Mouse (Mus musculus) CH12.LX (cell line): Measurements from ENCODE around the gene Ttyh2. TPM values are rescaled to one million over a fixed set of nuclear protein-coding genes. Genes with fewer than 3 reads are reported as not detected.
A peak's percentile ranks its signal among the peaks of the same experiment; 100 is the strongest.

Source experiments
- DNase-seq: peaks from one replicate; pipeline ENCODE4 v3.0.0-alpha.2; 2013; ENCODE audit errors: extremely low read depth
- H3K27ac ChIP-seq: 2 replicates; pipeline ENCODE4 v1.5.1; 2012; ENCODE audit warnings: low read depth, mild to moderate bottlenecking, control low read depth, moderate library complexity; ENCODE audit not compliant: insufficient read depth
- H3K27me3 ChIP-seq: replicated peaks from 2 replicates; pipeline ENCODE3; 2012; ENCODE audit warnings: inconsistent platforms
- H3K36me3 ChIP-seq, 2 experiments: replicated peaks in 1 of 2; 2 replicates each; pipeline versions ENCODE3 to v1.6.1; 2012; ENCODE audit warnings: inconsistent platforms in 1 of 2, low read length in 1 of 2, mild to moderate bottlenecking in 1 of 2, mixed read lengths in 1 of 2, moderate library complexity in 1 of 2; ENCODE audit not compliant: control insufficient read depth in 1 of 2, insufficient read depth in 1 of 2
- H3K4me1 ChIP-seq, 2 experiments: 2 replicates each; pipeline ENCODE4 v1.6.1; 2012; ENCODE audit warnings: inconsistent platforms in 1 of 2, moderate library complexity in 1 of 2; ENCODE audit not compliant: insufficient read depth in 2 of 2, control insufficient read depth in 1 of 2
- H3K4me2 ChIP-seq: 2 replicates; pipeline ENCODE4 v1.6.1; 2012; ENCODE audit warnings: low read depth, mild to moderate bottlenecking, control low read depth; ENCODE audit not compliant: poor library complexity, insufficient read depth, severe bottlenecking
- H3K4me3 ChIP-seq, 3 experiments: fragments of 150-350 bp in 1 of 3; sonication (generic) in 1 of 3; replicated peaks in 1 of 3; 2 replicates each; pipeline versions ENCODE3 to v1.5.1; 2011 to 2012; ENCODE audit warnings: low read depth in 2 of 3, low read length in 2 of 3, mild to moderate bottlenecking in 2 of 3, moderate library complexity in 2 of 3, control low read depth in 1 of 3, improper control_type of control experiment in 1 of 3, inconsistent platforms in 1 of 3, mixed read lengths in 1 of 3; ENCODE audit not compliant: poor library complexity in 1 of 3
- H3K79me2 ChIP-seq: replicated peaks from 2 replicates; pipeline ENCODE4 v1.6.1; 2012; ENCODE audit warnings: mild to moderate bottlenecking, moderate library complexity; ENCODE audit not compliant: control insufficient read depth, poor library complexity, insufficient read depth, severe bottlenecking; ENCODE audit errors: extremely low read depth
- H3K9ac ChIP-seq: 2 replicates; pipeline ENCODE4 v1.6.1; 2012; ENCODE audit warnings: low read depth, mild to moderate bottlenecking, control low read depth, moderate library complexity; ENCODE audit not compliant: insufficient read depth
- H3K9me3 ChIP-seq: replicated peaks from 2 replicates; pipeline ENCODE3; 2012; ENCODE audit warnings: low read length, inconsistent platforms, mixed read lengths
- CTCF ChIP-seq, 2 experiments: IDR thresholded peaks in 1 of 2; conservative IDR thresholded peaks in 1 of 2; 2 replicates each; pipeline ENCODE4 v1.5.1; 2011 to 2012; ENCODE audit warnings: low read depth in 2 of 2, low read length in 2 of 2, improper control_type of control experiment in 1 of 2, inconsistent platforms in 1 of 2, mild to moderate bottlenecking in 1 of 2, moderate library complexity in 1 of 2
- E2F4 ChIP-seq: IDR thresholded peaks from 2 replicates; pipeline ENCODE4 v1.6.1; 2011; ENCODE audit warnings: low read depth, low read length, improper control_type of control experiment; ENCODE audit not compliant: insufficient replicate concordance
- ELF1 ChIP-seq: IDR thresholded peaks from 2 replicates; pipeline ENCODE4 v1.6.1; 2014; ENCODE audit warnings: low read depth, mild to moderate bottlenecking, inconsistent platforms, low read length, improper control_type of control experiment
- KAT2A ChIP-seq: IDR thresholded peaks from 2 replicates; pipeline ENCODE4 v1.6.1; 2012; ENCODE audit warnings: low read length, improper control_type of control experiment, inconsistent platforms; ENCODE audit not compliant: insufficient replicate concordance
- MEF2A ChIP-seq: IDR thresholded peaks from 2 replicates; pipeline ENCODE4 v1.6.1; 2014; ENCODE audit warnings: low read depth, mild to moderate bottlenecking, inconsistent platforms, low read length, improper control_type of control experiment, borderline replicate concordance
- MXI1 ChIP-seq: IDR thresholded peaks from 2 replicates; pipeline ENCODE4 v1.6.1; 2011; ENCODE audit warnings: mild to moderate bottlenecking, low read depth, low read length, improper control_type of control experiment
- POLR2AphosphoS2 ChIP-seq: IDR thresholded peaks from 2 replicates; pipeline ENCODE4 v1.6.1; 2011; ENCODE audit warnings: low read depth, low read length, improper control_type of control experiment
- RAD21 ChIP-seq: IDR thresholded peaks from 2 replicates; pipeline ENCODE4 v1.6.1; 2011; ENCODE audit warnings: low read depth, mild to moderate bottlenecking, low read length, improper control_type of control experiment, moderate library complexity
- RCOR1 ChIP-seq: conservative IDR thresholded peaks from 2 replicates; pipeline ENCODE4 v1.6.1; 2012; ENCODE audit warnings: low read depth, mild to moderate bottlenecking, inconsistent platforms, low read length, improper control_type of control experiment
- SMC3 ChIP-seq: IDR thresholded peaks from 2 replicates; pipeline ENCODE4 v1.6.1; 2011; ENCODE audit warnings: low read depth, low read length, improper control_type of control experiment
- TBP ChIP-seq: conservative IDR thresholded peaks from 2 replicates; pipeline ENCODE4 v1.6.1; 2011; ENCODE audit warnings: low read depth, low read length, improper control_type of control experiment
- TCF12 ChIP-seq: IDR thresholded peaks from 2 replicates; pipeline ENCODE4 v1.6.1; 2014; ENCODE audit warnings: low read depth, mild to moderate bottlenecking, inconsistent platforms, low read length, improper control_type of control experiment
- USF1 ChIP-seq: IDR thresholded peaks from 2 replicates; pipeline ENCODE4 v1.6.1; 2014; ENCODE audit warnings: low read depth, mild to moderate bottlenecking, inconsistent platforms, low read length, improper control_type of control experiment
- USF2 ChIP-seq: conservative IDR thresholded peaks from 2 replicates; pipeline ENCODE4 v1.6.1; 2011; ENCODE audit warnings: low read depth, low read length, improper control_type of control experiment
- ZC3H11A ChIP-seq: IDR thresholded peaks from 2 replicates; pipeline ENCODE4 v1.6.1; 2012; ENCODE audit warnings: low read depth, mild to moderate bottlenecking, inconsistent platforms, low read length, improper control_type of control experiment
- ZKSCAN1 ChIP-seq: IDR thresholded peaks from 2 replicates; pipeline ENCODE4 v1.6.1; 2012; ENCODE audit warnings: low read depth, inconsistent platforms, low read length, improper control_type of control experiment, borderline replicate concordance
- dilution Hi-C: fragments of 300-500 bp; cut with MboI; formaldehyde crosslinking; loops from 2 replicates; pipeline ENCODE4 v1.14.3; 2020; ENCODE audit warnings: low sequenced_read_pairs; ENCODE audit not compliant: extremely low pct_unique_long_range_greater_than_20kb, extremely low pct_ligation_motif_present
- in situ Hi-C: fragments of 300-500 bp; cut with MboI; formaldehyde crosslinking; loops from 3 replicates; pipeline ENCODE4 v1.14.3; 2019; ENCODE audit warnings: low sequenced_read_pairs, low pct_ligation_motif_present, low pct_unique_long_range_greater_than_20kb, mixed read lengths
- polyA plus RNA-seq: library from polyadenylated mRNA; unstranded; fragments of >175 nt; gene quantifications from 2 replicates; pipeline ENCODE4 v1.2.1, GENCODE M21; 2012; ENCODE audit warnings: low read depth; ENCODE audit not compliant: insufficient read length
- total RNA-seq, 2 experiments: library from RNA; depleted of rRNA; stranded (reverse); fragments of 300-350 nt in 1 of 2; fragments of >200 nt in 1 of 2; gene quantifications; 2 replicates each; pipeline ENCODE4 v1.2.3; 2012 to 2014

The Ttyh2 gene
- total and polyA plus RNA-seq, 3 experiments, result 0.82 to 2.4 (median 1.4) TPM

DNA sequence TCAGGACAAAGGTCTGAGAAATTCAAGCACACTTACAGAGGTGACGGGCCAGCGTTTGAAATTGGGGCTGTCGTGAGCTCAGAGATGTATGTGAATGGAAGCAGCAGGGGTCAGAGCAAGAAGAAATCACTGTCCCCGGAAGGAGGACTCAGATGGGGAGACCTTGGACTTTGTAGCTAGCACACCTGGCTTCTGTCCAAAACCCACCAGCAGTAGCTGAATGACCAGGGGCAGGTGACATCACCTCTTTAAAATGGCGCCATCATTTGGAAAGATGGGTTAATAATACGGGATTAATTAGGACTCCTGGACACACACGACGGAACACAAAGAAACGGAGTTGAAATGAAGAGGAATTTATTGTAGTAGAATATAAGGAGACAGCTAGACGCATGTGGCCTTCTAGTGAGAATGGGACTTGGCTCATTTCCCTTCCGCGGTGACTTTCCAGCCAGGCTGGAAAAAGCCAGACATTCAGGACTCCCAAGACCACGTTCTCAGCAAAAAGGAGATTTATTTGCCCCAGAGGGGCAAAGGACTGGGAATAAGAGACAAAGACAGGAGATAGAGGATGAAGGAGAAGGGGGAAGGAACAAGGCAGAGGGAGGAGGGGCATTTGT lies 49.0 kb upstream of the Ttyh2 start:
- no peak for TF ChIP-seq MXI1
- peaks cover 58% of the 10 kb centered on the region for H3K27me3 ChIP-seq
- no peak overlapping the region for H3K4me3 ChIP-seq
- peaks cover 17% of the 10 kb centered on the region for H3K9me3 ChIP-seq
- H3K79me2 ChIP-seq, result no peaks in the 10 kb centered on the region
- H3K36me3 ChIP-seq, result no peaks in the 10 kb centered on the region
- H3K4me2 ChIP-seq, result no peak overlapping the region
- no peaks in the 10 kb centered on the region for H3K4me1 ChIP-seq
- no peak overlapping the region for H3K9ac ChIP-seq
- DNase-seq, result no peak
- H3K27ac ChIP-seq, result no peak overlapping the region
- in situ Hi-C loops (loop anchor here (25.0 kb wide), 2 partner anchors 114 to 764 kb away; no protein-coding TSS in a partner anchor), dilution Hi-C loops (no loop called here)

DNA sequence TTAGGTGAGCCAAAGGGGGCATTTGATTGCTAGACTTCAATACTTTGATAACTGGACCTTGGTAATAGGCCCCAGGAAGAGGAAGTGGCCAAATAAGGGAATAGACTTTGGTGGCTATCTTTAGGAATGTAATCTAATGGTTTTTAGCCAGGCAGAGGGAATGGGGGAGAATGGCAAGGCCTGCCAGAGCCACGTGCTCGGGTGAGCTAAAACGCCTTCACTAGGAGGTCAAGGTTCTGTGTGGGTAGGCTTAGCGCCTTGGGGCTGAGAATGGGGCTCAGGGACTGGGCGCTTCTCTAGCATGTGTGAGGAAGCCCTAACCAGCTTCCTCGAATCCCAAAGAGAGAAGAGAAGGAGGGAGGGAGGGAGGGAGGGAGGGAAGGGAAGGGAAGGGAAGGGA lies 48.2 kb upstream of the Ttyh2 start:
- H3K9ac ChIP-seq, result no peak overlapping the region
- dilution Hi-C loops, result no loop called here
- no peaks in the 10 kb centered on the region for H3K36me3 ChIP-seq
- H3K4me2 ChIP-seq, result no peak overlapping the region
- DNase-seq, result no peak
- in situ Hi-C loops, result loop anchor here (25.0 kb wide), 2 partner anchors 115 to 765 kb away; no protein-coding TSS in a partner anchor
- H3K27ac ChIP-seq, result no peak overlapping the region
- no peak overlapping the region for H3K4me3 ChIP-seq
- no peak for TF ChIP-seq SMC3
- no peak for TF ChIP-seq USF2
- no peak for TF ChIP-seq ZC3H11A
- TF ChIP-seq CTCF (conservative IDR thresholded peaks at IDR 0.05 in 1 of 2, IDR thresholded peaks at IDR 0.05 in 1 of 2; ENCODE audit: low read depth in 2 of 2, low read length in 2 of 2), result no peak
- TF ChIP-seq TCF12, result no peak
- TF ChIP-seq TBP, result no peak
- no peak for TF ChIP-seq ZKSCAN1
- no peak for TF ChIP-seq POLR2AphosphoS2
- no peak for TF ChIP-seq USF1
- no peak for TF ChIP-seq MEF2A
- no peak for TF ChIP-seq E2F4
- no peak for TF ChIP-seq RCOR1
- H3K4me1 ChIP-seq, result no peaks in the 10 kb centered on the region
- peaks cover 17% of the 10 kb centered on the region for H3K9me3 ChIP-seq
- H3K79me2 ChIP-seq, result no peaks in the 10 kb centered on the region
- H3K27me3 ChIP-seq, result peaks cover 58% of the 10 kb centered on the region

DNA sequence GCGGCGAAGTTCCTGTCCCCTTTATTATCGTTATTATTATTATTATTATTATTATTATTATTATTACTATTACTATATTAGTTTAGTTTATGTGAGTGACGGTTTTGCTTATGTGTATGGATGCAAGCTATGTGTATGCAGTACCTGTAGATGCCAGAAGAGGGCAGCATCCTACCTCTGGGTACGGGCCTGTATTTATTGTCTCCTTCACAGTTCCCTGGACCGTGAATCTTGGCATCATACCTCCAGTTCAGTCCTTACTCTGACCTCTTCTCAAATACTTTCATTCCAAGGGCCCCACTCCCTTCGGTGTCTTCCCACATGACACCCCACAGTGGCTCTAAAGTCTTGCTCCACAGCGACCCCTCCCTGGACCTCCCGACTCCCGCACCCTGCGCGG lies 47.2 kb upstream of the Ttyh2 start:
- TF ChIP-seq RCOR1, result no peak
- TF ChIP-seq ELF1, result no peak
- no peak for TF ChIP-seq KAT2A
- TF ChIP-seq CTCF (conservative IDR thresholded peaks at IDR 0.05 in 1 of 2, IDR thresholded peaks at IDR 0.05 in 1 of 2; ENCODE audit: low read depth in 2 of 2, low read length in 2 of 2), result peak; percentile 48 to 61
- no peak for TF ChIP-seq USF2
- peak; percentile 18 for TF ChIP-seq RAD21
- no peak for TF ChIP-seq ZKSCAN1
- Histone ChIP-seq H3K27me3 (peaks cover 55% of the 10 kb centered on the region), H3K27ac (no peak overlapping the region), H3K4me3 (no peak overlapping the region), H3K9me3 (peaks cover 17% of the 10 kb centered on the region), H3K79me2 (no peaks in the 10 kb centered on the region), H3K9ac (no peak overlapping the region), H3K4me2 (no peak overlapping the region), H3K36me3 (no peaks in the 10 kb centered on the region), H3K4me1 (no peaks in the 10 kb centered on the region)
- dilution Hi-C loops, result no loop called here
- peak; percentile 21 for DNase-seq
- in situ Hi-C loops, result loop anchor here (25.0 kb wide), 2 partner anchors 116 to 766 kb away; no protein-coding TSS in a partner anchor
